Mouse (Mus musculus) kidney, adult 10 weeks (tissue): Measurements from ENCODE around the gene Gpn3. TPM values are rescaled to one million over a fixed set of nuclear protein-coding genes. Genes with fewer than 3 reads are reported as not detected.

Source experiments
- polyA plus RNA-seq: library from polyadenylated mRNA; stranded (reverse); fragments of 350-450 nt; fragmentation: Illumina TruSeq; extraction: RNeasy Lipid Tissue Mini Kit (QIAGEN cat#74804); gene quantifications from one replicate; pipeline ENCODE4 v1.2.3, GENCODE M21; 2014; ENCODE audit warnings: low read depth, low replicate concordance

Gpn3 gene
- 21.1 TPM for polyA plus RNA-seq

GRCm38 (mm10) chr5:122371591-122372191 is at the start of gene Gpn3:
TSS of gene Gpn3 (plus strand) at chr5:122371876.

DNA sequence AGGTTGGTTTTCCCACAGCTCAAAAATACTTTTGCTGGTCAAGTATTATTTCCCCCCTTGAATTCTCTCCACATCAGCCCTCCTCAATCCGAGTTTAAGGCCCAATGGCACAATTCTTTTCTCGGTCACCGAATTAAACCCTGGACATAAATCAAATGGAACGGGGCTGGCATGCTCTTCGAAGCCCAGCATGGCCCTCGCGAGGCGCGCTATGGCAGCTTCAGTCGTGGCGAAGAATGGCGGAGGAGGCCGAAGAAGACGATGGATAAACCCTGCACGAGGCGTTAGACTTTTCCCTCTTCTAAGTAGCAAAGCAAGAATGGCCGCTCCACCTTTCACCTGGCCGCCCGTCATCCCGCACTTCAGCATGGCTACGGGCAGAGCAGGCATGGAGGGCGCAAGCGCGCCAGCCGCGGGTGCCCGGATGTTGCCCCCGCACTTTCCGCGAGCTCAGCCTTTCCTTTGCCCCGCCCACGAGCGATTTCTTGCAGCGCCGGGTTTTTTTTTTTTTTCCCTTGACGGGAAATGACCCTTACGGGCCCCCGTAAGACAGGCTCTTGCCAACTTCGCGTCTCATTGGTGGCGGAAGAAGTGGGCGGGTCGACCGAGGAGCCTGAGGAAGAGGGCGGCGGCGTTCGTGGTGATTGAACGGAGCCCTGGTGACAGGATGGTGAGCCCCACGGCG is 17.7 kb upstream of the Gpn3 start, which contains the start of the genes Rad9b and Vps29:
Rad9b (minus strand) TSS at position 427 of the 685 bp plus-strand sequence.
Vps29 (plus strand) TSS at position 563 of the 685 bp plus-strand sequence.

GRCm38 (mm10) chr5:122372192-122372769 is 605 bp downstream of the Gpn3 start, which contains the start of gene Fam216a:
TSS of gene Fam216a (minus strand) at chr5:122372364.

DNA sequence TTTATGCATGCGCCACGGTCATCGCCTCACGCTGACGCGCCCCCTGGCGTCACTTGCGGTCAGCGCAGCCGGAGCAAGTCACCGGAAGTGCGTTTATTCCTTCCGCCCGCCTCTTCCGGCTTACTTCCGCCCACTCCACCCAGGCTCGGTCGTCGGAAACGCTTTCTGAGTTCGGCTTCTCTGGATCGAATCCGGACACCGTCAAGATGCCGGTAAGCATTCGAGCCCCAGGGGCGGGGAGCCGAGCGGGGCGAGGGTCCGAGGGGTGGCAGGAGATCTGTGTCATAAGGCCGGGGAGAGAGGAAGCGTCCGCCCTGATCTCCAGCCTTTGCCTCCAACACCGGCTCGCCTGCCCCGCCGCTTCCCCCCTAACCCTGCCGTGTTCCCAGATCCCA is 20.1 kb downstream of the Gpn3 start, which contains the start of gene Arpc3:
Arpc3 (plus strand) TSS at position 93 of the 395 bp plus-strand sequence.

GRCm38 (mm10) chr5:122421271-122422068 is 49.8 kb downstream of the Gpn3 start, which contains the start of gene Anapc7:
TSS of gene Anapc7 (plus strand) at chr5:122421693.

Other genes with a start within 250 kb of the Gpn3 start
- gene Ccdc63, start 231.1 kb upstream of the Gpn3 start, polyA plus RNA-seq, result not detected
- gene Ppp1cc, start 213.6 kb upstream of the Gpn3 start, polyA plus RNA-seq, result 331 TPM
- 0.20 TPM for gene Hvcn1, start 165.1 kb upstream of the Gpn3 start, polyA plus RNA-seq
- 1.4 TPM for gene Tctn1, start 107.4 kb upstream of the Gpn3 start, polyA plus RNA-seq
- 37.2 TPM for gene Pptc7, start 87.5 kb upstream of the Gpn3 start, polyA plus RNA-seq
- gene Rad9b, start 17.6 kb upstream of the Gpn3 start, polyA plus RNA-seq, result 6.1 TPM
- 277 TPM for gene Vps29, start 17.5 kb upstream of the Gpn3 start, polyA plus RNA-seq
- 10.6 TPM for gene Fam216a, start 488 bp downstream of the Gpn3 start, polyA plus RNA-seq
- 125 TPM for gene Arpc3, start 20.0 kb downstream of the Gpn3 start, polyA plus RNA-seq
- 7.4 TPM for gene Anapc7, start 49.8 kb downstream of the Gpn3 start, polyA plus RNA-seq
- gene Atp2a2, start 130.3 kb downstream of the Gpn3 start, polyA plus RNA-seq, result 386 TPM
- gene Ift81, start 242.6 kb downstream of the Gpn3 start, polyA plus RNA-seq, result 35.2 TPM